Mouse (Mus musculus): ENCODE measurements around the gene Atg7. TPM values are rescaled to one million over a fixed set of nuclear protein-coding genes. Genes with fewer than 3 reads are reported as not detected.

Gene Atg7
- total RNA-seq, 2 experiments from 2014 or later, result 24.7 to 26.5 TPM

- no peak for DNase-seq (ENCODE audit: low spot score in 2 of 2)
- H3K4me3 ChIP-seq, result no peak overlapping the region
- peak overlapping the region; percentile 83 for H3K27ac ChIP-seq
- TF ChIP-seq CTCF (conservative IDR thresholded peaks at IDR 0.05), result no peak
Observed at GRCm38 (mm10) chr6:114864421-114864820, 221.5 kb downstream of the Atg7 start.

GRCm38 (mm10) chr6:114866078-114866477 lies 223.2 kb downstream of the Atg7 start:
- TF ChIP-seq CTCF (conservative IDR thresholded peaks at IDR 0.05), result no peak
- H3K27ac ChIP-seq, result peak overlapping the region; percentile 71
- H3K4me3 ChIP-seq, result no peak overlapping the region
- DNase-seq (ENCODE audit: low spot score in 2 of 2), result no peak

GRCm38 (mm10) chr6:114866619-114867018 lies 223.7 kb downstream of the Atg7 start:
- no peak for DNase-seq (ENCODE audit: low spot score in 2 of 2)
- Histone ChIP-seq H3K4me3 (no peak overlapping the region), H3K27ac (peak overlapping the region; percentile 71)
- no peak for TF ChIP-seq CTCF (conservative IDR thresholded peaks at IDR 0.05)

GRCm38 (mm10) chr6:114868656-114869055 lies 225.8 kb downstream of the Atg7 start:
- no peak for DNase-seq (ENCODE audit: low spot score in 2 of 2)
- H3K27ac ChIP-seq, result peak overlapping the region; percentile 7; the same call in 1 of the 2 replicates
- H3K4me3 ChIP-seq, result no peak overlapping the region
- no peak for TF ChIP-seq CTCF (conservative IDR thresholded peaks at IDR 0.05)

- DNase-seq (ENCODE audit: low spot score in 2 of 2), result no peak
- Histone ChIP-seq H3K4me3 (no peak overlapping the region), H3K27ac (peak overlapping the region; percentile 1; the same call in 1 of the 2 replicates)
- TF ChIP-seq CTCF (conservative IDR thresholded peaks at IDR 0.05), result no peak
Observed at GRCm38 (mm10) chr6:114869501-114870076, 226.7 kb downstream of the Atg7 start.

- H3K4me3 ChIP-seq, result no peak overlapping the region
- peak; percentile 43 for TF ChIP-seq CTCF (conservative IDR thresholded peaks at IDR 0.05)
- peak overlapping the region; percentile 25; the same call in 1 of the 2 replicates for H3K27ac ChIP-seq
- no peak for DNase-seq (ENCODE audit: low spot score in 2 of 2)
Observed at GRCm38 (mm10) chr6:114871010-114871660, 228.2 kb downstream of the Atg7 start.

GRCm38 (mm10) chr6:114873808-114874137 lies 230.9 kb downstream of the Atg7 start:
- TF ChIP-seq CTCF (conservative IDR thresholded peaks at IDR 0.05), result no peak
- Histone ChIP-seq H3K27ac (peak overlapping the region; percentile 98), H3K4me3 (peak overlapping the region; percentile 59)
- DNase-seq (ENCODE audit: low spot score in 2 of 2), result no peak

- peak overlapping the region; percentile 59 for H3K4me3 ChIP-seq
- H3K27ac ChIP-seq, result peak overlapping the region; percentile 98
- no peak for DNase-seq (ENCODE audit: low spot score in 2 of 2)
- TF ChIP-seq CTCF (conservative IDR thresholded peaks at IDR 0.05), result peak; percentile 22; the same call in 1 of the 2 replicates
Observed at GRCm38 (mm10) chr6:114874138-114874928, 231.4 kb downstream of the Atg7 start.

- peak; percentile 17; the same call in 1 of the 2 replicates for TF ChIP-seq CTCF (conservative IDR thresholded peaks at IDR 0.05)
- peak overlapping the region; percentile 59 for H3K4me3 ChIP-seq
Observed at GRCm38 (mm10) chr6:114875018-114875558, 232.2 kb downstream of the Atg7 start.

GRCm38 (mm10) chr6:114876033-114876432 lies 233.1 kb downstream of the Atg7 start:
- DNase-seq (ENCODE audit: low spot score in 2 of 2), result no peak
- no peak overlapping the region for H3K4me3 ChIP-seq
- peak overlapping the region; percentile 98 for H3K27ac ChIP-seq
- no peak for TF ChIP-seq CTCF (conservative IDR thresholded peaks at IDR 0.05)

More at GRCm38 (mm10) chr6:114875018-114875558, 232.2 kb downstream of the Atg7 start:
- DNase-seq (ENCODE audit: low spot score in 2 of 2), result peak; percentile 93
- H3K27ac ChIP-seq, result peak overlapping the region; percentile 98

GRCm38 (mm10) chr6:114876546-114876945 lies 233.6 kb downstream of the Atg7 start:
- TF ChIP-seq CTCF (conservative IDR thresholded peaks at IDR 0.05), result no peak
- H3K4me3 ChIP-seq, result no peak overlapping the region
- H3K27ac ChIP-seq, result peak overlapping the region; percentile 74
- DNase-seq (ENCODE audit: low spot score in 2 of 2), result no peak

- no peak overlapping the region for H3K4me3 ChIP-seq
- peak overlapping the region; percentile 72 for H3K27ac ChIP-seq
- no peak for DNase-seq (ENCODE audit: low spot score in 2 of 2)
- no peak for TF ChIP-seq CTCF (conservative IDR thresholded peaks at IDR 0.05)
Observed at GRCm38 (mm10) chr6:114878841-114879520, 236.1 kb downstream of the Atg7 start.

Data from layer of hippocampus, adult 2 months (tissue).